Mouse (Mus musculus) kidney, adult 18-20 months (tissue): ENCODE results near the gene Unc93a2.
"Not testable (repeated sequence)": the region's sequence is repeated elsewhere in the genome, so short reads cannot be mapped to it uniquely, and the experiment has no call there.

Source experiments
- DNase-seq: peaks from one replicate; pipeline ENCODE4 v3.0.0; 2021

The Unc93a2 gene

DNA sequence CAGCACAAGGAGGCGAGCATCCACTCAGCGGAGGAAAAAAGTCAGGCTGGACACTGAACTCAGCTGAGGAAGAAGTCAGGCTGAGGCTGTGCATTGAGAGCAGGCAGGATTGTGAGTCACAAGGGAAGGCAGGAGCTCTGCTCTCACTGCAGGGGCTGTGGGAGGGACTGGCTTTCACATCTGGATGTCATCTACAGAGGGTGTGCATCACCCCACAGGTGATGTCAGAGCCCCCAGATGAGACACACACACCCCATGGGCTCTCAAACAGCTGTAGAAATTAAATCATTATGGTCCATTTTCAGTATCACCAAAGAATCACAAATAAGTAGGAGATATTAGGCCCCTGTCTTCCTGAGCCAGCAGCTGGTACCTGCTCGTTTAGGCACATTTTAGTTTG, at the start of gene Unc93a2:
Unc93a2 (minus strand) TSS at position 101 of the 400 bp plus-strand sequence.
- not testable (repeated sequence) for DNase-seq

DNA sequence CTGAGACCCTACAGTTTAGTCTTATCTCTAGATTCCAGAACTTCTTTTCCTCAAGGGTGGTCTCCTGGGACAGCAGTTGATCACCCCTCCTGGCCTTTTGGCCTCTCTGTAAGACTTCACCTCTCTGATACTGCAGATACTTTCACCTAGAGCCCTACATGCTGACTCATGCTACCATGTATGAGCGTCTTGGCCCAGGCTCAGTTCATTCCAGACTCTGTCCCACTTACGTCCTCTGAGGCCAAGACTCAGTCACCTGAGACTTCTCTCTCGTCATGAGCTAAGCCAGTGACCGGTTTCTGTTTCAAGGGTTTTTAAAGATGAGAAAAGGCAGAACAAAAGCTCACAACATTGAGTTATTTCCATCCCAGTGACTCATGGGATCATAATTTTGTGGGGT, 48.9 kb upstream of the Unc93a2 start:
- DNase-seq = not testable (repeated sequence)

DNA sequence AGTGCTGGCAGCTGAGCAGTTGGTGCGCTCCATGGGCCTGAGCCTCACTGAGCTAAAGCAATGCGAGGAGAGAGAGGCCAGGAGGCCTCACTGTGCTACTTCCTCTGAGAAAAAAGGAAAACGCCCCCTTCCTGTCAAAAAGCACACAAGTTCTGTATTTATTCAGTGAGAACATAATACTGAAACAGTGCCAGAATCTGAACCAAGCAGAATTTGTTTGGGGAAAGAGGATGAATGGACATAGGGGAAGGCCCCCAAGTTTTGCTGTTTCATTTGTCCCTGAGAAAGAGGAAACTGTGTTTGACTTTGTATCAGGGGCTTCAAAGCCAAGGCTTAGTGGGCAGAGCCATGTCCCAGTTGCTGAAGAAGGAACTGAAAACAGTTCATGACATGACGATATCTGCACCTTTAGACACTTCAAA, 45.0 kb upstream of the Unc93a2 start:
- DNase-seq = not testable (repeated sequence)

DNA sequence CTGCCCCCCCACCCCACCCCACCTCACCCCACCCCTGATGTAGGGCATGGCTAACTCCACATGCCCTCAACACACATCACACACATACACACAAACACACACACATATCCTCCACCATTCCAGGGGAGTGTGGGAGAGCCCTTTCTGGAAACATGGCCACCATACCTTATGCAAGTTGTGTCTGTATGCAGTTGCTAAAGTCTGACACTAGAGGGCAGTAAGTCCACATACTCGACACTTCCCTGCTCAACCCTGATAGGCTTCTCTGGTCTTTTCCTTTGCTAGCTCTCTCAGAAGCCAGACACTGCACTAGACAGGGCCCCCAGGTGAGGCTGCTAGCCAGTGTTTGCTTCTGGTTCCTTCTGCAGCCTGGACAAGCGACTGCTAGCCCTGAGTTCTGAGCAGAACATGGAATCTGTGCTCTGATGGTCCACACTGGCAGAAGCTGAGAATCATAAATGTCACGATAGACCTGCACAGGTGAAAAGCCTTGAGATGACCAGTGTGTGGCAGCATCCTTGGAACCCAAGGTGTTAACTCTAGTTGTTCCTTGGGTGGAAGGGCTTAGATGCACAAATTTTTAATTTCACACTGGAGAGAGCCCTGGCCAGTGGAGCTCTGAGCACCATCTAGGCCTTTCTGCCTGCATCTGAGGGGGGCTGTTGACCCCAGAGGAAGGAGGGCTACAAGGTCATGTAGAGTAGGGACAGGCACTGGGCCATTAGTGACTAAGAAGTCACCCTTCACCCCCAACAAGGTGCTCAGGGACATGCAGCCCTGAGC, 35.1 kb upstream of the Unc93a2 start:
- DNase-seq = peak; percentile 12

DNA sequence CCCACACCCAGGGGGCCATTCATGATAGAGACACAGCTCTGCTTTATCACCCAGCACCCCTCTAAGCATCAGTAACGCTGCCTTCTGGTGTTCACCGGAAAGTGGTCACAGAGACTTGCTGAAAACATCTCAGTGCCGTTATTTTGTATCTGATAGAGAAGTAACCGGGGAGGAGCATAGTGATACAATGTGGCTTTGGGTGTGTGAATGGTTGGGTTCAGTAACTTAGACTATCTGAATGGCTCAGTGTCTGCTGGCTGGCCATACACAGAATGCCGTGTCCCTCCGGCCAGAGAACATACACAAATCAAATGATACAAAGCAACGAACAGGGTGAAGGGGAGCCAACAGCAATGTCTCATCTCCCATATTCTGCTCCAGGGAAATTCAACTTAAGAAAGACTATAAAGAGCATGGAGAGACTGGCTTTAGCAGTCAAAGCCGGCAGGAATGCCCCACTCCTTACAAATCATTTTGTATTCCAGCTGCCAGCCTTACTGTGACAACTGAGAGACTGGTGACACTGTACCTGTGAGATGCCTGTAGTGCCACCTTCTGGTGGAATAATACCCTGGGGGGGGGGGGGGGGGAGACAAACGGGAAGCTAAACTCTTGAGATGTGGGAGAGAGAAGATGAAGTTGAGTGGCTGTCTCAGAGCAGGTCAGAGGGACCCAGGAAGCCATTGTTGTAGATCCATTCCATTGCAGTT, 29.5 kb upstream of the Unc93a2 start:
- not testable (repeated sequence) for DNase-seq

DNA sequence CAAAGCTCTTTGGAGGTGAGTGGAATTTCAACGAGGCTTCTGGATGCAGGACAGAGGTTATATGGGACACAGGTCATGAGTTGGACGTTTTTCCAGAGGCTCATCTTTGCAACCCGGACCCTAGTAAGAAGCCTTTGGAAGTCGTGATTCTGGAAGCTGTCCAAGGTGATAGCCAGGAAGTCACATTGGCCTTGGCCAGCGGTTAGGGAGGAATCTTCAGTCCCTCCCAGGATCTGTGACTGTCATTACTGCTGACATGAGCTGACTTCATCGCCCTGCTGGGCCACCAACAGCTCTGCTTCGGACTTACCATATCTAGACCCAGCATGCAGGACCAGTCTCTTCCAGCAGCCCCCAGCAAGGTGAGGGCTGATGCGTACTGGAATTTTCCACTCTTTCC, 28.1 kb upstream of the Unc93a2 start:
- not testable (repeated sequence) for DNase-seq

DNA sequence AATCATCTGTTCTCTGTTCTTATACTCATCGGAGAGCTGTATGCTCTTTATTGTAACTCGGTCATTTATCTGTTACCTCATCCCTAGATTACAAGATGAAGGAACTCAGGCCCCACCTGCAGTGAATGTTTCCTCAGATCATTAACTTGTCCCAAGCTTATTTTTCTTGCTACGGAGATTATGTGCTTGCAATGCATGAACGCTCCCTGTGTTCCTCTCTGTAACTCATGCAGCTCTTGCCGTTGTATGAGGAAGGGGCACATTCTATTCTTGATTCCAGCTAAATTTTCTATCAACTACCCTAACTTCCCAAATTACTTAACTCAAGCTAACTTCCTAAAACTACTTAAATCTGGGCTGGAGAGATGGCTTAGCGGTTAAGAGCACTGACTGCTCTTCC, 14.5 kb upstream of the Unc93a2 start:
- DNase-seq = not testable (repeated sequence)

DNA sequence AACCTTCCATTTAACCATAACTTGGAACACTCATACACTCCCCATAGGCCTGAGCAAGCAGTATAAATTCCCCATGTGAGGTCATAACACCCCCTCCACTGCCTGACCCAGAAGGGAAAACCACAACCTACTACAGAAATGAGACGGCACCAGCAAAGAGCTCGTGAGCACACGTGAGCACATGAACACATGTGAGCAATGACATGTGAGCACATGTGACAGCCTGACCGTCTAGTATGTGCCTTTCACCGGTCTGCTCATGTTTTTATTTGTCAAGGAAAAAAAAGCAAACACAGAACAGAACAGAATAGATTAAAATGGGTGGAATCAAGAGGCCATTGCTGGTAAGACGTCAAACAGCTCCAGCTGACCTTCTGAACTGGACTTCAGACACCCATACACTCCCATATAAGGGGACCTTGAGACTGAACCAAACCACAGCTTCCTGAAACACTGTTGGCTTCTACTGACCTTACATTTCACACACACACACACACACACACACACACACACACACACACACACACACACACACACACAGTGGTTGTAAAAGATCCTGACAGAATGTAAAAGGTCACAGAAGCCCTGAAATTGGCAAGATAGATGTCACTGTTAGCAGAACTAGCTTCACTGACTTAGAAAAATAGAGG, 13.1 kb upstream of the Unc93a2 start:
- not testable (repeated sequence) for DNase-seq

DNA sequence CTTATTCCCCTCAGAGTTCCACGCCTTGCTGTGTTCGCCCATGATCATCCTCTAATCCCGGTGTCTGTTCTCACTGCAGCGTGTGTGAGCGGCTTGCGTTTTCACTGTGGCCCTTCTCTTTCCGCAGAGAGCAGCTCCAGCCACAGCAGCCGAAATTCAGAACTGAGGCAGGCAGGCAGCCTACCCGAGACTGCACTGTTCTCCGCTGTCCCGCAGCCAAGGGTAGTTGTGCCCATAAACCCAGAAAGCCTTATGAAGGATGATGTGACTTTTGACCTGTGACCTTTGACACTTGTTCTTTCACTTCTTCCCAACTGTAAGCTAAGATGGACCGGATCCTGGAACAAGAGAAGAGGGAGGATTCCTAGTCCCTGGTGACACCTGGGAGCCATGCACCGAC, 11.8 kb upstream of the Unc93a2 start:
- DNase-seq = not testable (repeated sequence)

DNA sequence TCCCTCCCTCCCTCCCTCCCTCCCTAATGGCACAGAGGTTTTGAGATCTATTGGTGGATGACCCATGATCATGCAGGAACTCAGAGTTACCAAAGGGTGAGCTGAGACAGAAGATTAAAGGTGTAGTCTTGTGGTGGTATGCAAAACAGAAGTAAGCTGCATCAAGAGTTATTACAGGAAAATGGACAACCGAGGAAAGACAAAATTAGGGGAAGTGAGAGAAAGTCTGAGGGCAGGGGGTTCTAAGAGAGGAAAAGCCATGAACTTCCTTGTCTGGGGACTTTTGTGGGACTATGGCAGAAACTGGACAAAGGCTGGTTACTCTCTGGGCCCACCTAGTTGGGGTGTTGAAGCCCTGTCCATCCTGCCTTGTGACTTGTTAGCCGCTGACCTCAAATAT, 11.0 kb upstream of the Unc93a2 start:
- not testable (repeated sequence) for DNase-seq

DNA sequence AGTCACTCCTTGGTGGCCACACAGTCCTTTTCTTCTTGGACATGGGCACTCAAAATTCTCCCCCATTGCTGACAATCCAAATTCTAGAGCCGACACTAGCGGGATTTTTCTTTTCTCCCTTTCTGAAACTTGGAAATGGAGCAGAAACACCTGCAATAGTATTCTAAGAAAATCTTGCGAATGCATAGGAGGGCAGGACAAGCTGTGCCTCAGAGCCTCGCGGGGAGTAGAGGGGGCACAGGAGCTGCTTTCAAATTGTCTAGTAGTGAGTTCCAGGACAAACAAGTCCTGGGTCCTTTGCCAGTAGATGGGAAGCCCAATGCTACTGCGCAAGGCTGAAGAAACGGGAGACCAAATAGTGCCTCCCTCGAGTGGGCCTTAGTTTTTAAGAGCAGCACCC, 10.4 kb upstream of the Unc93a2 start:
- not testable (repeated sequence) for DNase-seq

DNA sequence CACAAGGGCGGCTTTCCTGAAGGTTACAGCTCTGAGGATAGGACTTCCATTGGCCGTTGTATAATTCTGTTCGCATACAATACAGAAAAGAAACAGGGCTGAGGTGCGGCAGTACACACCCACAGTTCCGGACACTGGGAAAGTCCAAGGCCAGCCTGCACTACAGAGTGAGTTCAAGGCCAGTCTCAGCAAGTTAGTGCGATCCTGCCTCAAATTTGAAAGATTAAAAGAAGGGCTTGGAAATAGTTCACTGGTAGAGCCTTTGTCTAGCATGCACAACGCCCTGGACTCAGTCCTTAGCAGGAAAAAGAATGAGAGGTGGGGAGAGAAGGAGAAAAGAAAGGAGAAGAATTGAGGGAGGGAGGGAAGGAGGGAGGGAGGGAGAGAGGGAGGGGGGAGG, 9.9 kb upstream of the Unc93a2 start:
- DNase-seq = not testable (repeated sequence)

DNA sequence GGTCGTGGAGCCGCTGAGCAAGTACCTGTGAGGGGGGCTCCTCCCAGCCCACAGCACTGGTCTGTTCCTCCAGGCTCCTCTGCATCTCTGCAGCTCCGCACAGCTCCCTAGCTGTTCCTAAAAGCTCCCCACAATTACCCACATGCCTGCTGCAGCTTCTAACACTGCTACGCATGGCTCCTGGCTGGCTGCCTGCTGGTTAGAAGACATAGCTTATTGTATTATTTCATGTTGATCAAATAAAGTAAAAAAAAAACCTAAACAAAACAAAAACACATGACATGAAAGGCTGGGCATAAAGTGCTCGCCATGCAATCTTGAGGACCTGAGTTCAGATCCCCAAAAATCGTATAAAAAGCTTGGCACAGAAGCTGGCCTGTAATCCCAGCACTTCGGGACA, 4.6 kb upstream of the Unc93a2 start:
- DNase-seq = not testable (repeated sequence)

DNA sequence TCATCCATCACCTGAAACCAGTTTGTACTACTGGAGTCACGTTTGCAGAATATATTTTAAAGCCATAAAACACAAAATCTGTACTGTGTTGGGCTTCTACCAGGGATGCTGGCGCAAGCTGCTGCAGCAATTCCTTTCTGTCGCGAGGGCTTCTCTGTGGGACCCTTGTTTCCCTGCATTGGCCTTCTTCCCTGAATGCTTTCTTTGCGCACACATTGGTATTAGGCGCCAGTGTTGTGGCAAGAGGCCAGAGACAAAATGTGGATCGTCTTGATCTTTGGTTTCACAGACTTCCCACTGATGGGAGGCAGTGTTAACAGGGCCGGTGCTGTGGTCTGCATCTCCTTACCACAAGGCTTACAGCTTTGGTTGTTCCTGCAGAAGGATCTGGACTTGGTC, 3.7 kb upstream of the Unc93a2 start:
- not testable (repeated sequence) for DNase-seq

DNA sequence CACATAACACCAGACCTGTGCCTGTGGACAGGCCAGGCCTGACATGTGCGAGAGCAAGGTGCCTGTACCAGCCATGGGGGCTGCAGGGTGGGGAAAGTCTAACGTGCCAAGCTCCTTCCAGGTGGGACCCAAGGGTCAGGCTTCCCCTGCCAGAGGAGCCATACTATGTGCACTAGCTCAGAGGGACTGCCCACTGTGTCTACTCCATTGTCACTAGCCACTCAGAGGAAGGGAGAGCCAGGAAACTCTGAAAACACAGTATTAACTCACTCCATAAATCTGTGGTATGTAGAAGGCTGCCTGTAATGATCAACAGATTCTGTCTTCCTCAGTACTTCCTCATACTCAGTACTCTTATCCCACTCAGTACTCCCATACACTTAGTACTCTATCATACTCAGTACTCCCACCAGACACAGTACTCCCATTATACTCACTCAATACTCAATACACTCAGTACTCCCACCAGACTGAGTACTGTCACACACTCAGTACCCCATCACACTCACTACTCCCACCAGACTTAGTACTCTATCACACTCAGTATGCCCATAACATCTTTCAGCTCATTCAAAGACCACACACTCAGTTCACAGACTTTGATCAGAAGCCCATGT, 3.2 kb upstream of the Unc93a2 start:
- DNase-seq = not testable (repeated sequence)

DNA sequence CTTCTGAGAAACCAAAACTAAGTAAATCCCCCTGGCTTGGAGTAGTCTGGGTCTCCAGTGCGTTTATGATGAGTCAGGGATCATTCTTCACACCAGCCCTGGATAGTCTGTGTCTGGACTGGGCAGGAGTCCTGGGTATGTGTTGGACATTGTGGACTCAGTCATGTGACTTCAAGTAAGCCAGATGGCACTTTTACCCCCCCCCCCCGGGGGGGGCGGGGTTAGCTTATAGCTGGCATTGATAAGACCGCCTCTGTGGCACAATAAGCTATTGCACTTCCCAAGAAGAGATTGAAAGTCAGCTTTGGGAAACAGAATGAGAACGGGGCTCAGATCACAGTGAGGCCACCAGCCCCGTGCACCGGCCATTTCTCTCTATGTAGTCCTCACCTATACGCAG, 752 bp upstream of the Unc93a2 start:
- not testable (repeated sequence) for DNase-seq

DNA sequence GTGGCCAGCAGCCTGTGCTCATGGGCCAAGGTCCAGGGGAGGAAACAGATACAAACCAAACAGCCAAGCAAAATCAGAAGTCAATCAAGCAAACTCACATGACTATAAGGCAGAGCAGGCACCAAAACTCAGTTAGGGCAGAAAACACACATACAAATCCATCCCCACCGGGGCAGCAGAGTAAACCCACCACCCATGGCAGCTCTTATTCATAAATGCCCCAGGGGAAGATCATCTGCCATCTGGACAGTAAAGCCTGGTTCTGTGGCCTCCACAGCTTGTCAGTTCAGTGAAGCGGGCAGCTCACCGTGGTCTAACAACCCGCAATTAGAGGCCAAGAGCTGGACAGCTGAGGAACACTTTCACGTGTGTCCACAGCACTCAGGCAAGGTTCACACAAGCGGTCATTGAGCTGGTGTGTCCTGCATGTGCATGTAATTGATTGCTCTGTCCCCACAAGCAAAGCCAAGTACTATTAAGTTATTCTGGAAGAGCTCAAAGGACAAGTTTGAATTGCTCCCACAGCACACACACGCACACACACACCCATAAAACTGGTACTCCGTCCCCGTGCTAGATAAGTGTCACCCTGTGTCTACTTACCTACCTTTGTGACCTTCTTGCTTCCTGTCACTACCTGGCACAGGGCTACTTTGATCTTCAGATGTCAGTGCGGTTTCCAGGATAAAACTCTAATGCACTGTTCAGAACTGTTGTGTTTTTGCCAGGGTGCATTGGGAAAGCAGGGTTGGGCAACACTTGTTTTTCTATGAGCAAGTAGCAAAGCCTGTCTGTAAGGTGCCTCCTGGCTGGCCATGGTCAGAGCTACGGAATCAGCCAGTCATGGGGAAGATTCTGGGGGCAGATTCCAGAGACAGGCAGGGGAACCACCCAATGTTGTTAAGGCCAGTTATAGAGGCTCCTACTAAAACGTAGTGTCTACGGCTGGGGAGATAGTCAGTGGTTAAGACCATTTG, 1.8 kb downstream of the Unc93a2 start:
- not testable (repeated sequence) for DNase-seq

DNA sequence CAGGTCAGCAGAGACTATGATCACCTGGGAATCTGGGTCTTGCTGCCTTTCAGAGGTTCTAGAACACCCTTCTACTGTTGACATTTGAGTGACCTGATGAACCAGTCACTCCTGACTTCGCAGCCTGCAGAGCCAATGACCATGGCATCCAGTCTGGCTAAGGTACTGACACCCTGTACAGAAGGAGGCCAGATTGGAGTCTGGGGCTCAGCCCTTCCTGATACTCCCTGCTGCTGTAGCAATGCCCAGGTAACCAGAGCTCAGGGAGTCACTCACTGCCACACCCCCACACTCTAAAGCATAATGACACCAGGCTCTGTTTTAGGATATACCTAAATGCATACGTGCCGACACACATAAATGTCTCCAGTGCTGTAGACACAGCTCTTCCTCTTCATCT, 2.6 kb downstream of the Unc93a2 start:
- DNase-seq = not testable (repeated sequence)

DNA sequence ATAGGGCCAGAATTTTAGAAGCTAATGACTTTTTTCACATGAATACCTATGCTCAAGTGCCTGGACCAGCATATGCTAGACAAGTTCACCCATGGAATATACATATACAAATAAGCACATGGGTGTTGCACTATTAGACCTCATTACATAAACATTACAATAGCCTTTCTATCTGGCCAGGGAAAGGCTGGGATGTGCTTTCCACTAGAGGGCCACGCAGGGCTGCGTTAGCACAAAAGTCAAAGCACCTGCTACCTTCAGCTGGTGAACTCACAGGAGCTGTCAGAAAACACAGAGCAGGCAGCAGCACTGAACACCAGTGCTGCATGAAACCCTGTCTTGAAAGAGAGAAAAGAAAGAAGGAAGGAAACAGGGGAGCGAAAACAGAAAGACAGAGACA, 7.4 kb downstream of the Unc93a2 start:
- DNase-seq = not testable (repeated sequence)

DNA sequence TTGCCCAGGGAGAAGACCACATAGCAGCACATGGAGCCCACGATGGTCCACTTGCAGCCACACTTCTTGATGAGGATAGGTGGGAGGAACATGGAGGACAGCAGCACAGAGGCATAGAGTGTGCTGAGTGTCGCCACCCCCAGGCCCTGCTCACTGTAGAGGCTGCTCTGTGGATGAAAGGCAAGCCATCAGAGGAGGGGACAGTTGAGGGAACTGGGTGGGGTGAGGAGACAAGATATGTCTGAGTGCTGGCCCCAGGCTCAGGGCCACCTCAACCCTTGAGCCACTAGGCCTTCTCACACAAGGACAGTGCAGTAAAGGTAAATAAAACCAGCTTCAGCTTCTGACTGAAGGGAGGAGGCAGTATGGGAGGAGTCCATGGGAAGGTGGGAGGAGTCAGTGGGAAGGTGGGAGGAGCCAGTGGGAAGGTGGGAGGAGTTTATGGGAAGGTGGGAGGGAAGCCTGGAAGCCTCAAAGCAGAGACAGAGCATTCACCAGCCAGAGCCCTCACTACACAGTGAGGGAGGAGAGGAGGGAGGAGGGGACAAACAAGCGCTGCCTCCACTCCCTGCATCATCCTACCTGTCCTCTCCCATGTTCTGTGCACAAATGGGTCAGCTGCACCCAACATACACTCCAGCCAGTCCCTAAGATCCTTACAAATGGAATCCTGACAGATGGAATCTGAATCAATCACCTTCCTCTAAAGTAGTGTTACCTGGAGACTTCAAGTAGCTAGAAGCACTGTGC, 8.1 kb downstream of the Unc93a2 start:
- DNase-seq = not testable (repeated sequence)

DNA sequence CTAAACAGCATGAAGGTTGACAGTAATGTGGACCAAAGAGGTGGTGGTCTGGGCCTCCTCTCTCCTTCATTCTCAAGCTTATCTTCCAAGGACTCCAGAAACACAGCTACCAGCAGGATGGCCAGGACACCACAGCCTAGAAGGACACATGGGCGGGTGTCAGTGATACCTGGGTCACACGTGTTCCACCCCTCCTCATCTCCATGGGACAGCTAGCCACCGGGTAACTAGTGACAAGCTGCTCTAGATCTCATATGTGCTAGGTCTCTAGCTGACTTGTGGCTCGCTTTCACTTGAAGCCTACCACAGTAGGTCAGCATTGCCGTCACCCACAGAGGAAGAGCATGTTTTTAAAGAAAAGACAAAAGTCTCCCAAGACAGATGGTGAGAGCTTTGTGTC, 13.4 kb downstream of the Unc93a2 start, which contains the start of gene Gm49630:
Gm49630 (minus strand) TSS at position 101 of the 400 bp plus-strand sequence.
- not testable (repeated sequence) for DNase-seq
